Comparison of ENCODE assay signal across 20 mouse cellular contexts in genomic region chr16:7329196-7329595, GRCm38 (mm10).
A peak's percentile ranks its signal among the peaks of the same experiment; 100 is the strongest.
DNase-seq lines count a peak whose midpoint lies in the region; ATAC-seq and TF ChIP-seq lines count a peak whose summit lies in the region.
"Had no signal": no experiment of that assay in that cellular context is flagged by ENCODE, and none has a peak within 500 bp of the region (broad histone marks: within the 10 kb centered on the region; RNA-seq: fewer than 3 reads in every experiment).

No protein-coding gene starts in this region.

- H3K36me3 ChIP-seq in kidney, postnatal 0 days (ENCODE audit: insufficient read depth, low read length), result no peaks in the 10 kb centered on the region
- no peaks in the 10 kb centered on the region for H3K36me3 ChIP-seq in kidney, adult 2 months (ENCODE audit: control insufficient read depth, insufficient read depth, low read length)
- H3K36me3 ChIP-seq: embryonic facial prominence, embryonic 13.5 days; limb, embryonic 12.5 days; liver, embryonic 13.5 days; midbrain, embryonic 15.5 days had no signal

- DNase-seq in cerebellum, postnatal 4 days (ENCODE audit: low spot score in 2 of 2), result no peak
- peak; percentile 73 for DNase-seq in kidney, postnatal 0 days (ENCODE audit: low spot score)
- DNase-seq in kidney, adult 2 months, result no peak
- peak; percentile 53 to 71 for DNase-seq in gastrocnemius, adult 8-10 months (ENCODE audit: low spot score in 2 of 2)
- DNase-seq in right cerebral cortex, adult 2 months (ENCODE audit: low spot score in 2 of 2), result no peak
- no peak for DNase-seq in heart, adult 18-20 months
- no peak for DNase-seq in natural killer cell, adult 2 months (ENCODE audit: low spot score in 2 of 2)
- DNase-seq: adrenal gland, adult 8-10 months; kidney, adult 18-20 months; liver, embryonic 13.5 days; lung, embryonic 14.5 days; lung, postnatal 36 days; thymus, adult 2 months had no signal

- H3K4me3 ChIP-seq in kidney, postnatal 0 days (replicated peaks; ENCODE audit: low read depth, low read length), result no peak overlapping the region
- no peak overlapping the region for H3K4me3 ChIP-seq in kidney, adult 2 months (ENCODE audit: insufficient read depth, low read depth, low read length)
- H3K4me3 ChIP-seq: embryonic facial prominence, embryonic 13.5 days; limb, embryonic 12.5 days; liver, embryonic 13.5 days; midbrain, embryonic 15.5 days; myocyte; neural tube, embryonic 15.5 days had no signal

- no peak overlapping the region for H3K4me2 ChIP-seq in kidney, postnatal 0 days (ENCODE audit: low read length)
- H3K4me2 ChIP-seq: embryonic facial prominence, embryonic 13.5 days; limb, embryonic 12.5 days; liver, embryonic 13.5 days; lung, embryonic 14.5 days; midbrain, embryonic 15.5 days; neural tube, embryonic 15.5 days had no signal

- no peaks in the 10 kb centered on the region for H3K4me1 ChIP-seq in kidney, postnatal 0 days (replicated peaks; ENCODE audit: insufficient read depth, low read length)
- no peaks in the 10 kb centered on the region for H3K4me1 ChIP-seq in kidney, adult 2 months (ENCODE audit: control insufficient read depth, insufficient read depth, low read length)
- H3K4me1 ChIP-seq: embryonic facial prominence, embryonic 13.5 days; limb, embryonic 12.5 days; liver, embryonic 13.5 days; midbrain, embryonic 15.5 days; neural tube, embryonic 15.5 days had no signal

- H3K27me3 ChIP-seq in kidney, postnatal 0 days (ENCODE audit: insufficient read depth, low read length), result no peaks in the 10 kb centered on the region
- no peaks in the 10 kb centered on the region for H3K27me3 ChIP-seq in kidney, adult 2 months (replicated peaks; ENCODE audit: control insufficient read depth, insufficient read depth, low read length)
- H3K27me3 ChIP-seq: embryonic facial prominence, embryonic 13.5 days; limb, embryonic 12.5 days; liver, embryonic 13.5 days; midbrain, embryonic 15.5 days; neural tube, embryonic 15.5 days had no signal

- 28% methylated on average over 3 of the region's 3 CpGs for WGBS in kidney, postnatal 0 days
- WGBS in kidney, adult 2 months, result 39% methylated on average over 3 of the region's 3 CpGs

- TF ChIP-seq POLR2A in kidney, adult 2 months (IDR thresholded peaks at IDR 0.05; ENCODE audit: low read depth, low read length), result no peak

- no peak overlapping the region for H3K9ac ChIP-seq in kidney, postnatal 0 days (ENCODE audit: low read depth, low read length)
- H3K9ac ChIP-seq: embryonic facial prominence, embryonic 13.5 days; limb, embryonic 12.5 days; liver, embryonic 13.5 days; lung, embryonic 14.5 days; midbrain, embryonic 15.5 days; neural tube, embryonic 15.5 days had no signal

- H3K27ac ChIP-seq in kidney, postnatal 0 days, result no peak overlapping the region
- no peak overlapping the region for H3K27ac ChIP-seq in kidney, adult 2 months (ENCODE audit: insufficient read depth, low read depth, low read length)
- H3K27ac ChIP-seq: embryonic facial prominence, embryonic 13.5 days; limb, embryonic 12.5 days; liver, embryonic 13.5 days; midbrain, embryonic 15.5 days; neural tube, embryonic 15.5 days had no signal

- TF ChIP-seq CTCF in kidney, postnatal 0 days (IDR thresholded peaks at IDR 0.05; ENCODE audit: low read depth), result no peak
- TF ChIP-seq CTCF in kidney, adult 2 months (conservative IDR thresholded peaks at IDR 0.05; ENCODE audit: insufficient read depth, insufficient read length, low read depth, low read length), result no peak

- H3K9me3 ChIP-seq in kidney, postnatal 0 days (replicated peaks; ENCODE audit: low read length), result no peaks in the 10 kb centered on the region
- H3K9me3 ChIP-seq: embryonic facial prominence, embryonic 13.5 days; limb, embryonic 12.5 days; liver, embryonic 13.5 days; midbrain, embryonic 15.5 days; neural tube, embryonic 15.5 days had no signal

- 0 out of 2 replicates have a peak, but pooled peaks have one; percentile 49 for ATAC-seq in cerebellum, adult (ENCODE audit: insufficient number of reproducible peaks, low FRiP score, low TSS enrichment)
- ATAC-seq in kidney, postnatal 0 days (replicated peaks; ENCODE audit: low FRiP score, low read depth), result no peak
- ATAC-seq: forebrain, embryonic 14.5 days; midbrain, embryonic 15.5 days had no signal

Comparison
In these comparisons a context has a peak if more than half of its experiments do, and no peak if none do; other contexts are left out.
1. DNase-seq: peak in kidney, postnatal 0 days (single experiment) and gastrocnemius, adult 8-10 months (2 of 2); none in cerebellum, postnatal 4 days (0 of 2), kidney, adult 2 months (single experiment), right cerebral cortex, adult 2 months (0 of 2), heart, adult 18-20 months (0 of 2) and natural killer cell, adult 2 months (0 of 2).